Mouse (Mus musculus) neutrophil, adult 5-6 weeks (primary cell): Measurements from ENCODE around the gene Pcid2. TPM values are rescaled to one million over a fixed set of nuclear protein-coding genes. Genes with fewer than 3 reads are reported as not detected.
A peak's percentile ranks its signal among the peaks of the same experiment; 100 is the strongest.

Source experiments
- ATAC-seq: fragments of 151-379, 151-347 bp; 2 replicates; pipeline ENCODE4 v1.8.0; 2017; ENCODE audit warnings: mild to moderate bottlenecking, moderate TSS enrichment; ENCODE audit not compliant: insufficient number of reproducible peaks, poor library complexity, low FRiP score, severe bottlenecking; ENCODE audit errors: extremely low read depth
- total RNA-seq: library from RNA; stranded (forward); fragments of 200-1000 nt; gene quantifications from 2 replicates; pipeline ENCODE4 v1.2.3, GENCODE M21; 2017

Pcid2 gene
- total RNA-seq: 44.0 and 45.2 TPM in 2 replicates

- peak; percentile 92 for ATAC-seq
Measured at GRCm38 (mm10) chr8:13105087-13105881, at the start of gene Pcid2, which contains the start of gene Cul4a. Gene Pcid2 (minus strand): TSS chr8:13105459. Gene Cul4a (plus strand): TSS chr8:13105621.

- ATAC-seq: no peak
Measured at GRCm38 (mm10) chr8:13154099-13154498, 48.8 kb upstream of the Pcid2 start.

- no peak for ATAC-seq
Measured at GRCm38 (mm10) chr8:13150929-13151328, 45.7 kb upstream of the Pcid2 start.

DNA sequence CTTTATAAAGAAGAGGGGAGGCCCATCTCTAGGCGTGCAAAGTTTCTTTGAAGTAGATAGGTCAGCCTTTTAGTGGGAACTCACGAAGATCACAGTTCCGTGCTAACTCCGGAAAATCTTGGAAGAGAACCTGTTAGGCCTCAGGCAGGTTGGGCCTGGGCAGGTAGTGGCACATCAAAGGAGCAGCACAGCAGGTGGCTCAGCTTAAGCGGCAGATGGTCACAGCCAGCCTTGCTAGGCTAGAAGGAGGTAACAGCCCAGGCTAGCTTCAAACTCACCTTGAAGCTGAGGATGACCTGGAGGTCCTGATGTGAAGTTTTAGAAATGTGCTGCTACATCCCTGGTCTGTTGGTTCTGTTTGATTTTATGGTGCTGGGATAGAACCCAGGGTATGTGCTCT, 44.6 kb upstream of the Pcid2 start:
- ATAC-seq: no peak

DNA sequence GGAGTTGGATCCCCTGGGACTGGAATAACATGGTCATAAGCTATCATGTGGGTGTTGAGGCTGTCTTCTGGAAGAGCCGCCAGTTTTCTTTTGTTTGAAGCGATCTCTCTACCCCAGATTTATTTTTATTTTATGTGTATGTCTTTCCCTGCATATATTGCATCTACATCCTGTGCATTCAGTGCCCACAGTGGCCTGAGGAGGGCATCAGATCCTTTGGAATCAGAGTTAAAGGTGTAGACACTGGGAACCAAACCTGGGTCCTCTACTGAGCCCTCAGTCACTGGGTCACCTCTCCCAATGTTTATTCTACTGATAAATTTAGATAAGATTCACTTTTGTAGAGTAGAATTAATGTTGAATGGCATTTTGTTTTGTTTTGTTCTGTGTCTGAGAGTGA, 44.0 kb upstream of the Pcid2 start:
- ATAC-seq: no peak

GRCm38 (mm10) chr8:13148476-13148875, 43.2 kb upstream of the Pcid2 start:
- no peak for ATAC-seq

GRCm38 (mm10) chr8:13141681-13142080, 36.4 kb upstream of the Pcid2 start:
- ATAC-seq: no peak

GRCm38 (mm10) chr8:13139641-13140182, 34.5 kb upstream of the Pcid2 start:
- ATAC-seq: no peak

GRCm38 (mm10) chr8:13132220-13132619, 27.0 kb upstream of the Pcid2 start:
- 0 out of 2 replicates have a peak, but pooled peaks have one; percentile 46 for ATAC-seq

DNA sequence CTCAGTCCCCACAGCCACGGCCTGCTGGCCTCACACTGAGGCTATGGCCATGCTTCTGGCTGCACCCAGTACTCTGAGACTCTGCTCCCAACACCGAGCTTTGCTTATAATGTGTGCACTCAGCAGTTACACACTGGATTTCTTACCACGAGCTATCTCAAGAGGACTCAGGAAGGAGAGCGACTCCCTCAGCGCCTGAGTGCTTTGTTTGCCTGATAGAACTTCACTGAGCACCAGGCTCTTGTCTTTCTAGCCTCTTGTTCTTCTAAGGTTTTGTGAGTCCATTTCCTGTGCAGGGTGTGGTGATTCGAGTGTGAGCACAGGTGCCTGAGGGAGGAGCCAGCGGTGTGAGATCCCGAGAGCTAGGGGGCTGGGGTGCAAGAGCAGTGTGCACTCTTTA, 19.6 kb upstream of the Pcid2 start:
- no peak for ATAC-seq

- no peak for ATAC-seq
Measured at GRCm38 (mm10) chr8:13122887-13123421, 17.7 kb upstream of the Pcid2 start.

- ATAC-seq: no peak
Measured at GRCm38 (mm10) chr8:13120882-13121665, 15.8 kb upstream of the Pcid2 start.

- no peak for ATAC-seq
Measured at GRCm38 (mm10) chr8:13118516-13118915, 13.3 kb upstream of the Pcid2 start.

DNA sequence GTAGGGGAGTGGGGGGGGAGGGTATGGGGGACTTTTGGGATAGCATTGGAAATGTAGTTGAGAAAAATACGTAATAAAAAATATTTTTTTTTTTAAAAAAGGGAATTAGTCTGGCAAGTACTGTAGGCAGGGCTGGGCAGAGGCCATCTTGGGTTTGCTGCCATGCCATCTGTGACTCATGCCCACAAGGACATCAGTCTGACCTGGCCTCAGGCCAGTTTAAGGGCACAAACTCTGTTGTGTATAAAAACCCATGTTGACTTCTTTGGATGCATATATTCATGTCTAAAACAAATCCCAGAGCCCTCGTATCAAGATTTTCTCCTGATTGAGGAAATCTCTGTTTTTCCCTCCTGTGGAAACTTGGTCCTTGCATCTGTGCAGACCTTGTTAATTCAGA, 11.8 kb upstream of the Pcid2 start:
- no peak for ATAC-seq

DNA sequence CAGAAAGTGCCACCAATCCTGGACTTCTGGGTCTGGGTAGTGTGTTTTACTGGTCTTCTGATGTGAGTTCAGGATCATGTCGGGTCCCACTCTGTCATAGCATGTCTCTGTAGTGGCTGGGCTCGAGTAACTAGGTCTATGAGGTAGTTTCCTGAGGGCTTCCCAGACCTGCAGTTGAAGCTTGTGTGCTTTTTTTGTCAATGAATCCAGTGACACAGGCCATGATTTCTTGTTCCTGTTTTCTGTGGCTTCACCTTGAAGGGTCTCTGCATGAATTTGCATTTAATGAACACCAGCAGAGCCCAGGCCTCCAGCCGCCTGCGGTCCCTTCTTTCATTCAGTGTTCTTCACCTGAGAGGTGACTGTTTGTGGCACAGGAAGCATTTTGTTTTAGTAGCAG, 8.0 kb upstream of the Pcid2 start:
- ATAC-seq: no peak

GRCm38 (mm10) chr8:13111917-13112316, 6.7 kb upstream of the Pcid2 start:
- ATAC-seq: no peak

DNA sequence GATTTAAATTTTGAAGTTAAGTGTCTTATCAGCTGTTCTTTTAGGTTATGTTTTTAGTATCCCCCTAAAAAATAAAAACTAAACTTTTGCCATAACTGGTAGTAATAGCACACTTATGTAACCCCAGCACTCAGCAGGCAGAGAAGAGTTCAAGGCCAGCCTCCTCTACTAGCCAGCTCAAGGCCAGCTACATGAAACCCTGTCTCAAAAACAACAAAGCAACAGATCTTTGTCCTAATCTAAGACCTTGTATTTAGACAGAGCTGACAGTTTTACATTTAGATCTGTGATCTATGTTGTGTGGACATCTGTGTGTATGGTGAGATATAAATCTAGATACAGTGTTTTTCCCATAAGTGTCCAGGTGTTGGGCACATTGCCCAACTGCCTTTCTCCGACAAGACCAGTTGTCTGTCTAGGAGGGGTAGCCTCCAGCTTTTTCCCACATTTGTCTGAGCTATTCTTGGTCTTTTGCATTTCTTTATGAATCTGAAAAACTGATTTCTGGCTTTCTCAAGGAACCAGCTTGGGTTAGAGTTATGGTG, 4.2 kb upstream of the Pcid2 start:
- ATAC-seq: no peak

GRCm38 (mm10) chr8:13108967-13109366, 3.7 kb upstream of the Pcid2 start:
- ATAC-seq: no peak

- ATAC-seq: no peak
Measured at GRCm38 (mm10) chr8:13107990-13108638, 2.9 kb upstream of the Pcid2 start.
